Mouse (Mus musculus) stomach, embryonic 14.5 days (tissue): ENCODE results near the gene Uspl1. TPM values are rescaled to one million over a fixed set of nuclear protein-coding genes. Genes with fewer than 3 reads are reported as not detected.
"Not testable (repeated sequence)": the region's sequence is repeated elsewhere in the genome, so short reads cannot be mapped to it uniquely, and the experiment has no call there.

Experiments used
- ATAC-seq: fragments of 200-750 bp; cut with Nextera tagmentation; 2 replicates; pipeline ENCODE4 v1.8.0; 2017; ENCODE audit warnings: low read depth, moderate TSS enrichment; ENCODE audit not compliant: insufficient number of reproducible peaks, insufficient read depth, low FRiP score
- H3K27ac ChIP-seq: fragments of 300-500 bp; sonication (generic); 2 replicates; pipeline ENCODE4 v1.5.1; 2014; ENCODE audit warnings: mild to moderate bottlenecking, low read length, moderate library complexity, mixed read lengths
- H3K27me3 ChIP-seq: fragments of 300-500 bp; sonication (generic); 2 replicates; pipeline ENCODE4 v1.6.1; 2014; ENCODE audit warnings: low read length, control low read depth, mixed read lengths; ENCODE audit not compliant: control insufficient read depth, insufficient read depth
- H3K36me3 ChIP-seq: fragments of 300-500 bp; sonication (generic); 2 replicates; pipeline ENCODE4 v1.6.1; 2014; ENCODE audit warnings: mild to moderate bottlenecking, control low read depth, low read length, moderate library complexity, mixed read lengths; ENCODE audit not compliant: control insufficient read depth, insufficient read depth
- H3K4me1 ChIP-seq: fragments of 300-500 bp; sonication (generic); 2 replicates; pipeline ENCODE4 v1.6.1; 2014; ENCODE audit warnings: low read length, control low read depth, mixed read lengths; ENCODE audit not compliant: control insufficient read depth, insufficient read depth
- H3K4me2 ChIP-seq: fragments of 300-500 bp; sonication (generic); replicated peaks from 2 replicates; pipeline ENCODE4 v1.6.1; 2014; ENCODE audit warnings: low read depth, low read length, control low read depth
- H3K4me3 ChIP-seq: fragments of 300-500 bp; sonication (generic); 2 replicates; pipeline ENCODE4 v1.5.1; 2014; ENCODE audit warnings: low read depth, low read length, control low read depth
- H3K9ac ChIP-seq: fragments of 300-500 bp; sonication (generic); replicated peaks from 2 replicates; pipeline ENCODE4 v1.6.1; 2014; ENCODE audit warnings: low read depth, mild to moderate bottlenecking, control low read depth, low read length, moderate library complexity, mixed read lengths
- H3K9me3 ChIP-seq: fragments of 300-500 bp; sonication (generic); 2 replicates; pipeline ENCODE4 v1.6.1; 2016; ENCODE audit warnings: low read depth, low read length, control low read depth; ENCODE audit not compliant: control insufficient read depth
- WGBS: fragments of 180-500 bp; shearing (Covaris S2); extraction: QIAGEN DNeasy Blood & Tissue Kit; methylation state at CpG from one replicate; pipeline ENCODE4 v1.1.7; 2014; 5-methylcytosine and 5-hydroxymethylcytosine counted together
- polyA plus RNA-seq: library from polyadenylated mRNA; unstranded; fragments of >200 nt; fragmentation: Nextera tagmentation; extraction: Ambion mirVana; gene quantifications from 2 replicates; pipeline ENCODE4 v1.2.1, GENCODE M21; 2014

Gene Uspl1
- 51.6 and 54.4 TPM in 2 replicates for polyA plus RNA-seq

- peak; percentile 97 for ATAC-seq
Measured at GRCm38 (mm10) chr5:149184104-149184843, at the start of gene Uspl1, which contains the start of gene Hmgb1. Gene Uspl1 (plus strand): TSS chr5:149184350. Gene Hmgb1 (minus strand): TSS chr5:149184489.

GRCm38 (mm10) chr5:149134751-149135454 lies 49.2 kb upstream of the Uspl1 start:
- Histone ChIP-seq H3K9ac (no peak overlapping the region), H3K4me3 (no peak overlapping the region), H3K27me3 (no peaks in the 10 kb centered on the region), H3K4me1 (no peaks in the 10 kb centered on the region), H3K4me2 (no peak overlapping the region), H3K36me3 (no peaks in the 10 kb centered on the region), H3K9me3 (no peaks in the 10 kb centered on the region), H3K27ac (no peak overlapping the region)
- WGBS: 72% methylated on average over 10 of the region's 10 CpGs
- ATAC-seq: no peak

More at GRCm38 (mm10) chr5:149184104-149184843, at the start of gene Uspl1, which contains the start of gene Hmgb1:
- no peaks in the 10 kb centered on the region for H3K27me3 ChIP-seq
- H3K4me2 ChIP-seq: peak within 1 kb of the TSS; percentile 75
- peaks cover 8% of the 10 kb centered on the region for H3K36me3 ChIP-seq
- H3K9ac ChIP-seq: peak within 1 kb of the TSS; percentile 73
- WGBS: 0% methylated on average over 54 of the region's 59 CpGs
- H3K4me1 ChIP-seq: peaks cover 12% of the 10 kb centered on the region
- H3K9me3 ChIP-seq: no peaks in the 10 kb centered on the region
- peak within 1 kb of the TSS; percentile 73 for H3K4me3 ChIP-seq
- peak within 1 kb of the TSS; percentile 93 for H3K27ac ChIP-seq

GRCm38 (mm10) chr5:149135455-149136354 lies 48.4 kb upstream of the Uspl1 start:
- Histone ChIP-seq H3K4me1 (no peaks in the 10 kb centered on the region), H3K27me3 (no peaks in the 10 kb centered on the region), H3K27ac (no peak overlapping the region), H3K4me2 (no peak overlapping the region), H3K36me3 (no peaks in the 10 kb centered on the region), H3K4me3 (no peak overlapping the region), H3K9ac (no peak overlapping the region), H3K9me3 (no peaks in the 10 kb centered on the region)
- WGBS: 77% methylated on average over 10 of the region's 10 CpGs
- ATAC-seq: no peak

- H3K9me3 ChIP-seq: no peaks in the 10 kb centered on the region
- H3K4me3 ChIP-seq: no peak overlapping the region
- H3K27me3 ChIP-seq: no peaks in the 10 kb centered on the region
- H3K4me2 ChIP-seq: no peak overlapping the region
- WGBS: 60% methylated on average over 4 of the region's 4 CpGs
- H3K36me3 ChIP-seq: no peaks in the 10 kb centered on the region
- H3K27ac ChIP-seq: no peak overlapping the region
- ATAC-seq: peak; percentile 63; the same call in 1 of the 2 replicates
- H3K9ac ChIP-seq: no peak overlapping the region
- no peaks in the 10 kb centered on the region for H3K4me1 ChIP-seq
Measured at GRCm38 (mm10) chr5:149136933-149137365, 47.2 kb upstream of the Uspl1 start.

- H3K9ac ChIP-seq: no peak overlapping the region
- no peak for ATAC-seq
- H3K9me3 ChIP-seq: no peaks in the 10 kb centered on the region
- no peaks in the 10 kb centered on the region for H3K27me3 ChIP-seq
- WGBS: 47% methylated on average over 3 of the region's 3 CpGs
- no peak overlapping the region for H3K4me3 ChIP-seq
- H3K4me1 ChIP-seq: no peaks in the 10 kb centered on the region
- no peak overlapping the region for H3K27ac ChIP-seq
- no peaks in the 10 kb centered on the region for H3K36me3 ChIP-seq
- H3K4me2 ChIP-seq: no peak overlapping the region
Measured at GRCm38 (mm10) chr5:149137447-149137846, 46.7 kb upstream of the Uspl1 start.

- not testable (repeated sequence) for H3K9ac ChIP-seq, H3K27ac ChIP-seq, H3K4me3 ChIP-seq, H3K4me2 ChIP-seq, H3K9me3 ChIP-seq, ATAC-seq, H3K36me3 ChIP-seq, H3K27me3 ChIP-seq, H3K4me1 ChIP-seq
- WGBS: 88% methylated on average over 6 of the region's 6 CpGs
Measured at GRCm38 (mm10) chr5:149138087-149138486, 46.1 kb upstream of the Uspl1 start.

GRCm38 (mm10) chr5:149140336-149140735 lies 43.8 kb upstream of the Uspl1 start:
- no peak overlapping the region for H3K4me2 ChIP-seq
- no peak overlapping the region for H3K27ac ChIP-seq
- H3K27me3 ChIP-seq: no peaks in the 10 kb centered on the region
- H3K9ac ChIP-seq: no peak overlapping the region
- peaks cover 4% of the 10 kb centered on the region; the same call in 1 of the 2 replicates for H3K4me1 ChIP-seq
- no peak for ATAC-seq
- H3K4me3 ChIP-seq: no peak overlapping the region
- no peaks in the 10 kb centered on the region for H3K9me3 ChIP-seq
- H3K36me3 ChIP-seq: no peaks in the 10 kb centered on the region
- 59% methylated on average over 9 of the region's 9 CpGs for WGBS

- not testable (repeated sequence) for H3K4me1 ChIP-seq, ATAC-seq, H3K9ac ChIP-seq, H3K4me3 ChIP-seq, H3K27ac ChIP-seq, H3K4me2 ChIP-seq, H3K27me3 ChIP-seq, H3K36me3 ChIP-seq, H3K9me3 ChIP-seq
- 100% methylated on average over 1 of the region's 1 CpGs for WGBS
Measured at GRCm38 (mm10) chr5:149141155-149141554, 43.0 kb upstream of the Uspl1 start.
